Mouse (Mus musculus): ENCODE data around the gene Cwc27. TPM values are rescaled to one million over a fixed set of nuclear protein-coding genes. Genes with fewer than 3 reads are reported as not detected.

Gene Cwc27
- polyA plus RNA-seq, 2 experiments, result 14.9 to 24.4 TPM

GRCm38 (mm10) chr13:104822411-104822838 lies 5.5 kb upstream of the Cwc27 start:
- peak; percentile 30 for DNase-seq (ENCODE audit: low spot score)
- TF ChIP-seq POLR2A (IDR thresholded peaks at IDR 0.05; ENCODE audit: borderline replicate concordance, extremely low read depth, insufficient read depth, insufficient read length), result no peak
- peak overlapping the region; percentile 16 for H3K4me2 ChIP-seq (replicated peaks; ENCODE audit: low read depth, low read length, severe bottlenecking)
- H3K27ac ChIP-seq (replicated peaks; ENCODE audit: low read depth, low read length), result peak overlapping the region; percentile 69
- no peak overlapping the region for H3K9ac ChIP-seq (ENCODE audit: low read depth, low read length, severe bottlenecking)
- peaks cover 7% of the 10 kb centered on the region for H3K36me3 ChIP-seq (ENCODE audit: control insufficient read depth, insufficient read depth, low read length)
- H3K4me3 ChIP-seq (replicated peaks; ENCODE audit: low read length), result no peak overlapping the region
- peak; percentile 61 for ATAC-seq (ENCODE audit: low FRiP score, low read depth)
- 20% methylated on average over 8 of the region's 8 CpGs for WGBS
- H3K4me1 ChIP-seq (ENCODE audit: control insufficient read depth, insufficient read depth, low read length), result peaks cover 12% of the 10 kb centered on the region
- H3K27me3 ChIP-seq (ENCODE audit: control insufficient read depth, insufficient read depth, low read length), result no peaks in the 10 kb centered on the region
- H3K9me3 ChIP-seq (ENCODE audit: control insufficient read depth, low read length), result 0 out of 2 replicates have a peak, but pooled peaks cover 3% of the 10 kb centered on the region

- ATAC-seq (ENCODE audit: low FRiP score, low read depth) (no peak), DNase-seq (ENCODE audit: low spot score) (no peak)
- no peaks in the 10 kb centered on the region for H3K27me3 ChIP-seq (ENCODE audit: control insufficient read depth, insufficient read depth, low read length)
- H3K4me1 ChIP-seq (ENCODE audit: control insufficient read depth, insufficient read depth, low read length), result peaks cover 12% of the 10 kb centered on the region
- TF ChIP-seq POLR2A (IDR thresholded peaks at IDR 0.05; ENCODE audit: borderline replicate concordance, extremely low read depth, insufficient read depth, insufficient read length), result no peak
- H3K36me3 ChIP-seq (ENCODE audit: control insufficient read depth, insufficient read depth, low read length), result peaks cover 1% of the 10 kb centered on the region
- no peak overlapping the region for H3K27ac ChIP-seq (replicated peaks; ENCODE audit: low read depth, low read length)
- WGBS, result 78% methylated on average over 1 of the region's 1 CpGs
- H3K4me3 ChIP-seq (replicated peaks; ENCODE audit: low read length), result no peak overlapping the region
- 0 out of 2 replicates have a peak overlapping the region, but pooled peaks have one; percentile 16 for H3K4me2 ChIP-seq (replicated peaks; ENCODE audit: low read depth, low read length, severe bottlenecking)
- no peak overlapping the region for H3K9ac ChIP-seq (ENCODE audit: low read depth, low read length, severe bottlenecking)
- H3K9me3 ChIP-seq (ENCODE audit: control insufficient read depth, low read length), result 0 out of 2 replicates have a peak, but pooled peaks cover under 1% of the 10 kb centered on the region
These were observed 5.0 kb upstream of the Cwc27 start for GRCm38 (mm10) chr13:104821908-104822307.

GRCm38 (mm10) chr13:104821192-104821591 lies 4.2 kb upstream of the Cwc27 start:
- Histone ChIP-seq H3K27ac (replicated peaks; ENCODE audit: low read depth, low read length) (no peak overlapping the region), H3K27me3 (ENCODE audit: control insufficient read depth, insufficient read depth, low read length) (no peaks in the 10 kb centered on the region), H3K9ac (ENCODE audit: low read depth, low read length, severe bottlenecking) (no peak overlapping the region), H3K36me3 (ENCODE audit: control insufficient read depth, insufficient read depth, low read length) (no peaks in the 10 kb centered on the region), H3K4me2 (replicated peaks; ENCODE audit: low read depth, low read length, severe bottlenecking) (no peak overlapping the region), H3K4me1 (ENCODE audit: control insufficient read depth, insufficient read depth, low read length) (peaks cover 12% of the 10 kb centered on the region), H3K4me3 (replicated peaks; ENCODE audit: low read length) (no peak overlapping the region), H3K9me3 (ENCODE audit: control insufficient read depth, low read length) (no peaks in the 10 kb centered on the region)
- ATAC-seq (ENCODE audit: low FRiP score, low read depth) (no peak), DNase-seq (ENCODE audit: low spot score) (no peak)
- no peak for TF ChIP-seq POLR2A (IDR thresholded peaks at IDR 0.05; ENCODE audit: borderline replicate concordance, extremely low read depth, insufficient read depth, insufficient read length)

- Histone ChIP-seq H3K4me2 (replicated peaks; ENCODE audit: low read depth, low read length, severe bottlenecking) (peak overlapping the region; percentile 71), H3K9me3 (ENCODE audit: control insufficient read depth, low read length) (no peaks in the 10 kb centered on the region), H3K4me3 (replicated peaks; ENCODE audit: low read length) (peak overlapping the region; percentile 76), H3K9ac (ENCODE audit: low read depth, low read length, severe bottlenecking) (peak overlapping the region; percentile 91), H3K27ac (replicated peaks; ENCODE audit: low read depth, low read length) (no peak overlapping the region), H3K36me3 (ENCODE audit: control insufficient read depth, insufficient read depth, low read length) (no peaks in the 10 kb centered on the region), H3K27me3 (ENCODE audit: control insufficient read depth, insufficient read depth, low read length) (no peaks in the 10 kb centered on the region), H3K4me1 (ENCODE audit: control insufficient read depth, insufficient read depth, low read length) (peaks cover 18% of the 10 kb centered on the region)
- DNase-seq (ENCODE audit: low spot score), result no peak
- ATAC-seq (ENCODE audit: low FRiP score, low read depth), result no peak
- no peak for TF ChIP-seq POLR2A (IDR thresholded peaks at IDR 0.05; ENCODE audit: borderline replicate concordance, extremely low read depth, insufficient read depth, insufficient read length)
- WGBS, result 51% methylated on average over 12 of the region's 12 CpGs
These were observed 754 bp upstream of the Cwc27 start for GRCm38 (mm10) chr13:104817696-104818095.

GRCm38 (mm10) chr13:104816270-104816634 lies 690 bp downstream of the Cwc27 start:
- H3K9ac ChIP-seq (ENCODE audit: low read depth, low read length, severe bottlenecking), result peak overlapping the region; percentile 91
- H3K4me2 ChIP-seq (replicated peaks; ENCODE audit: low read depth, low read length, severe bottlenecking), result peak overlapping the region; percentile 71
- DNase-seq (ENCODE audit: low spot score), result no peak
- H3K27me3 ChIP-seq (ENCODE audit: control insufficient read depth, insufficient read depth, low read length), result no peaks in the 10 kb centered on the region
- peaks cover 18% of the 10 kb centered on the region for H3K4me1 ChIP-seq (ENCODE audit: control insufficient read depth, insufficient read depth, low read length)
- H3K27ac ChIP-seq (replicated peaks; ENCODE audit: low read depth, low read length), result peak overlapping the region; percentile 94; the same call in 1 of the 2 replicates
- peak; percentile 5; the same call in 1 of the 2 replicates for ATAC-seq (ENCODE audit: low FRiP score, low read depth)
- H3K9me3 ChIP-seq (ENCODE audit: control insufficient read depth, low read length), result no peaks in the 10 kb centered on the region
- WGBS, result 9% methylated on average over 8 of the region's 8 CpGs
- H3K4me3 ChIP-seq (replicated peaks; ENCODE audit: low read length), result peak overlapping the region; percentile 76
- H3K36me3 ChIP-seq (ENCODE audit: control insufficient read depth, insufficient read depth, low read length), result no peaks in the 10 kb centered on the region
- no peak for TF ChIP-seq POLR2A (IDR thresholded peaks at IDR 0.05; ENCODE audit: borderline replicate concordance, extremely low read depth, insufficient read depth, insufficient read length)

GRCm38 (mm10) chr13:104805681-104806080 lies 11.3 kb downstream of the Cwc27 start:
- 60% methylated on average over 3 of the region's 3 CpGs for WGBS
- H3K4me2 ChIP-seq (replicated peaks; ENCODE audit: low read depth, low read length, severe bottlenecking), result no peak overlapping the region
- ATAC-seq (ENCODE audit: low FRiP score, low read depth) (no peak), DNase-seq (ENCODE audit: low spot score) (peak; percentile 81)
- peaks cover 46% of the 10 kb centered on the region for H3K36me3 ChIP-seq (ENCODE audit: control insufficient read depth, insufficient read depth, low read length)
- no peaks in the 10 kb centered on the region for H3K4me1 ChIP-seq (ENCODE audit: control insufficient read depth, insufficient read depth, low read length)
- no peak overlapping the region for H3K4me3 ChIP-seq (replicated peaks; ENCODE audit: low read length)
- no peak overlapping the region for H3K9ac ChIP-seq (ENCODE audit: low read depth, low read length, severe bottlenecking)
- no peak for TF ChIP-seq POLR2A (IDR thresholded peaks at IDR 0.05; ENCODE audit: borderline replicate concordance, extremely low read depth, insufficient read depth, insufficient read length)
- no peak overlapping the region for H3K27ac ChIP-seq (replicated peaks; ENCODE audit: low read depth, low read length)
- H3K27me3 ChIP-seq (ENCODE audit: control insufficient read depth, insufficient read depth, low read length), result no peaks in the 10 kb centered on the region
- H3K9me3 ChIP-seq (ENCODE audit: control insufficient read depth, low read length), result no peaks in the 10 kb centered on the region
